Mouse (Mus musculus) testis, adult 2 months (tissue): ENCODE results near the gene Pnpo.

ENCODE experiments used
- CTCF ChIP-seq: fragments of 200-500 bp; IDR thresholded peaks from 2 replicates; pipeline ENCODE4 v1.5.1; 2012; ENCODE audit warnings: low read depth, mild to moderate bottlenecking, inconsistent platforms, low read length, moderate library complexity; ENCODE audit not compliant: control insufficient read depth, insufficient read depth, insufficient replicate concordance
- POLR2A ChIP-seq: fragments of 200-500 bp; IDR thresholded peaks from 2 replicates; pipeline ENCODE4 v1.6.1; 2012; ENCODE audit warnings: low read depth, mild to moderate bottlenecking, inconsistent platforms, low read length, moderate library complexity; ENCODE audit not compliant: control insufficient read depth

GRCm38 (mm10) chr11:96950767-96951166, 7.0 kb upstream of the Pnpo start:
- TF ChIP-seq CTCF: peak; percentile 26; the same call in 1 of the 2 replicates
- no peak for TF ChIP-seq POLR2A
